Mouse (Mus musculus) thymus, postnatal 10 days (tissue): ENCODE results near the gene Mrtfa.
"Not testable (repeated sequence)": the region's sequence is repeated elsewhere in the genome, so short reads cannot be mapped to it uniquely, and the experiment has no call there.

Experiments used
- DNase-seq, 2 experiments: peaks; one replicate each; pipeline ENCODE4 v3.0.0; 2021; ENCODE audit warnings: low spot score in 2 of 2

The Mrtfa gene

DNA sequence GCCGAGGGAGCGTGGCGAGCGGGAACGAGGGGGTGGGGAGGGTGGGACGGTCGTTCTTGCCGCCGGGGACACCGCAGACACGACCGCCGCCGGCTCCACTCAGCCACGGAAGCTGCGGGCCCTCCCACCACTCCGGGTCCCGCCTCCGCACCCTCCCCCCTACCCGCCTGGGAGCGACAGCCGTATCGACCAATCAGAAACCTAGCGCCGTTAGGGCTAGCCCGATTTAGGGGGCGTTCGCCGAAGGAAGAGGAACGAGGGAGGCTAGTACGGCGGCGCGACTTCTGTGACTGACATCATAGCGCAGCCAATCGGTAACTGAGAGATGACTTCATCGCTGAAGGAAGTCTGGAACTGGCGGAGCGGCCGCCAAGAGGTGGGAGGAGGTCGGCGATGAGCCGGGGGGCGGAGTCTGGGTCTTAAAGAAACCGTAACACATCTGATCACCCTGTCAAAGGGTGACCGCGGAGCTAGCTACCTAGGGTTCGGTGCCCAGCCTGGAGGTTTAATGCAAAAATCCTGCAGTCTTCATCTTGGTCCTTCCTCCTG is at the start of gene Mrtfa:
Gene Mrtfa, minus strand, starts transcription at position 128 of the 549 bp plus-strand sequence.
- peak; percentile 99 to 100 for DNase-seq

DNA sequence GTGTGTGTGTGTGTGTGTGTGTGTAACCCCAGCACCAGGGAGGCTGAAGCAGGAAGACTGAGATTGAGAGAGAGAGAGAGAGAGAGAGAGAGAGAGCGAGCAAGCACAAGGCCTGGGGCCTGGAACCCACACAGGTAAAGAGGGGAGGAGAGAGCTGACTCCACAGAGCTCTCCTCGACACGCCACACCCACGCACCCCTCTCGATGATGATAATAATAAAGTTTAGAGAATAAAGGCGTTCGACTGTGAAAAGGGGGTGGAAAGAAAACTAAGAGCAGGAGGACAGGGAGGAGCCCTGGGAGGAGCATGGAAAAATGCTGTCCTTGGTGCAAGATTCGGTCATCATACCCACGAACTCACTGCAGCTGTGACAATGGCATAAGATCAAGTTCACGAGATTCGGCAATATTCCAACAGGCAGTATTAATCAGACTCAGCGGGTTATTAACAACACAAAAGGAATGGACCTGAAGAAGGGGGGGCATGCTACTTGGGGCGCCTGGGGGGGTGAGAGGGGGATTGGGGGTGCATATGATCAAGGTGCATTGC is 49.3 kb upstream of the Mrtfa start:
- DNase-seq: no peak

- no peak for DNase-seq
These were observed 48.7 kb upstream of the Mrtfa start for GRCm38 (mm10) chr15:81239261-81239660.

DNA sequence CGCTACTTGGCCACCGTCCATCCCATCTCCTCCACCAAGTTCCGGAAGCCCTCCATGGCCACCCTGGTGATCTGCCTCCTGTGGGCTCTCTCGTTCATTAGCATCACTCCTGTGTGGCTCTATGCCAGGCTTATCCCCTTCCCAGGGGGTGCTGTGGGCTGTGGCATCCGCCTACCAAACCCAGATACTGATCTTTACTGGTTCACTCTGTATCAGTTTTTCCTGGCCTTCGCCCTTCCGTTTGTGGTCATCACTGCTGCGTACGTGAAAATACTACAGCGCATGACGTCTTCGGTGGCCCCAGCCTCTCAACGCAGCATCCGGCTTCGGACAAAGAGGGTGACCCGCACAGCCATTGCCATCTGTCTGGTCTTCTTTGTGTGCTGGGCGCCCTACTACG is 46.9 kb upstream of the Mrtfa start:
- no peak for DNase-seq

DNA sequence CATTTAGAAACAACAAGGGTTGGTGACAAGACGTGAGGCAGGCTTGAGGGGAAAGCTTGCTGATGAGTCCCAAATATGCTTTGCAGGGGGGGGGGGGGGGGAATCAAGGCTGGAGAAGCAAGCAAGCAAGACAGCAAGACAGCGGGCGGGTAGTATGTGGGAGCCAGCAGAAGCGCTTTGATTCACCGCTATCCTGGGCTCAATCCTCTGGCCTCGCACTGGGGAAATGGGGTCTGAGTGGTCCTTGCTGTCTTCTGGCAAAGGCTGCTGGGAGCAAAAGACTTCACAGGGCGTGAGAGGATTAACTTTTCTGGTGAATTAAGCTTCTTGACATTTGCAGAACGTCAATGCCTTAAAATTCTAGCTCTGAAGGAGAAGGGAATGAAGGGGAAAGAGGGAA is 45.5 kb upstream of the Mrtfa start:
- DNase-seq: no peak

GRCm38 (mm10) chr15:81235086-81235920 is 44.7 kb upstream of the Mrtfa start, which contains the start of gene Mchr1:
Gene Mchr1 (plus strand): TSS chr15:81235499.
- no peak for DNase-seq

DNA sequence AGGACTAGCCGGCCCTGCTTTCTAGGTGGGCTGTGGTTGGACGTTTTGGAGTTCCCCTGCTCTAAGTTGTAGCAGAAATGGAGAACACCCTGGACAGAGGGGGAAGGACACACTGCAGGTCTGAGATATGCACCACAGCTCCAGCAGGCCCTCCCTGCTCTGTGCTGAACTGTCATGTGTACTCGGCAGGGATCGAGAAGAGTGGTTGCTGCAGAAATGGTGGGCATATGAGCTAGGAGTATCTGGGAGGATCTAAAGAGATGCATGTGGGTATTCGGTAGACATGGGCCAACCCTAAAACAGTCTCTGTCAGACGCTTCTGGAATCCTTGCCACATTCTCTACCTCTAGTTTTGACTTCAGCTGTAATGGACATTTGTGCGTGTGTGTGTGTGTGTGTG is 40.8 kb upstream of the Mrtfa start:
- no peak for DNase-seq

DNA sequence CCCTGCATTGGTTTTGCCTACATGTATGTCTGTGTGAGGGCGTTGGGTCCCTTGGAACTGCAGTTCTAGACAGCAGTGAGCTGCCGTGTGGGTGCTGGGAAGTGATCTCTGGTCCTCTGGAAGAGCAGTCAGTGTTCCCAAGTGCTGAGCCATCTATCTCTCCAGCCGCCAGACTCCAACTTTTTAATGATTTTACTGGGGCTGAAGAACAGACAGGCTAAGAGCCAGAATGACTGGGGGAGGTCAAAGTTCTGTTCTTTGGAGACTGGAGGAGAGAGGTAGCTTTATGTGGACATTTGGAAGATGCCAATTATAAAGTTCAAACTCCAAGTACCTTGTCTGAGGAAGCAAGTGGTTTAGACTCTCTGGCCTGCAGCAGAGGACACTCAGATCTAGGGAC is 39.2 kb upstream of the Mrtfa start:
- no peak for DNase-seq

DNA sequence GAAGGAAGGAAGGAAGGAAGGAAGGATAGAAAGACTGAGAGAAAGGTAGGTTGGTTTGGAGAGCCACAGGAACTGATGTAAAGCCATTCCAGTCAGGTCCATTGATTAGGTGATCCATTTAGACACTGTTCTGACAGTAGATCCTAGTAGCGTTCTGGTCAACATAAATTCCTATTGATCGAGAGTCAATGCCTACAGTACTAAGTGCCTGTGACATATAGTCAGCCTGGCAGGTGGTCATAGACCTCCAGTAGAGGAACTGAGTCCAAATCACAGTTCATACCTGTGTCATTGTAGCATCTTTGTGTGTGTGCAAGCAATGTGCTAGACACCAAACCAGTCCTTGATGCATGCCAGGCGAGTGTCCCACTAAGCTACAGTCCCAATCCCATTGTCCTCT is 37.7 kb upstream of the Mrtfa start:
- DNase-seq: no peak

- no peak for DNase-seq
These were observed 36.7 kb upstream of the Mrtfa start for GRCm38 (mm10) chr15:81227275-81227674.

- no peak for DNase-seq
These were observed 36.2 kb upstream of the Mrtfa start for GRCm38 (mm10) chr15:81226796-81227195.

GRCm38 (mm10) chr15:81225732-81226131 is 35.2 kb upstream of the Mrtfa start:
- no peak for DNase-seq

GRCm38 (mm10) chr15:81225016-81225415 is 34.5 kb upstream of the Mrtfa start:
- DNase-seq: no peak

DNA sequence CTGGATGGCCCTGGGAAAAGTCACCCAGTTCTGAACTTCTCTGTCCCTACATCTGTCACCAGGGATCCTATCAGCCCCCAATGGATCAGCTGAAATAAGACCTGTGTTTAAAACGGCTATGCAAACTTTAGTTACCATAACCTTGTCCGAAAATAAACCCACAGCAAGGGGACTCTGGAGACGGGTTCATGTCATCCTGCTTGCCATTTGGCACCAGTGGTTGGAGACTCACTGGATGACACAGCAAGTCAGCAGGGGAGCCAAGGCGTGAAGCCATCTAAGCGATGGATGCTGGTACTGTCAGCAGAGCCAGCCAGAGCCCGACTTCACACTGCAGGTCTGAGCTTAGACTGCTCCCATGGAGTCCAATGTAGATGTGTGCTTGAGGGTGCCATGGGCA is 30.9 kb upstream of the Mrtfa start:
- no peak for DNase-seq

DNA sequence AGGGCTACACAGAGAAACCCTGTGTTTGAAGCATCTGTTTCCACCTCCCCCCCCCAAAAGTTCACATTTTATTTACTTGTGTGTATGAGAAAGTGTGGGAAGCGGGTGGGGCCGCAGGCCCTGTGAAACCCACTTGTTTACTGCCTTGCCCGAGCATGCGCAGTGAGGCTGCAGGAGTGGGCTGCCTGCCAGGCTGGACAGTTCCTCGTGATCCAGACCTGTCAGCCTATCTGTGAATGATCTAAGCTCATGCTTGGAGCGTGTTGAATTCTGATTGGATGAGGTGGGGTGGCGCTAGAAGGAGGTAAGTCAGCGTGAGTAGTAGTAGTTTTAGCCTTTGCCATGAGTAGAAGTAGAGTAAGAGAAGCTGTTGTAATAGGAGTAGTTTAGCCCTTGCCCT is 29.5 kb upstream of the Mrtfa start:
- not testable (repeated sequence) for DNase-seq

- DNase-seq: no peak
These were observed 28.5 kb upstream of the Mrtfa start for GRCm38 (mm10) chr15:81219054-81219453.

DNA sequence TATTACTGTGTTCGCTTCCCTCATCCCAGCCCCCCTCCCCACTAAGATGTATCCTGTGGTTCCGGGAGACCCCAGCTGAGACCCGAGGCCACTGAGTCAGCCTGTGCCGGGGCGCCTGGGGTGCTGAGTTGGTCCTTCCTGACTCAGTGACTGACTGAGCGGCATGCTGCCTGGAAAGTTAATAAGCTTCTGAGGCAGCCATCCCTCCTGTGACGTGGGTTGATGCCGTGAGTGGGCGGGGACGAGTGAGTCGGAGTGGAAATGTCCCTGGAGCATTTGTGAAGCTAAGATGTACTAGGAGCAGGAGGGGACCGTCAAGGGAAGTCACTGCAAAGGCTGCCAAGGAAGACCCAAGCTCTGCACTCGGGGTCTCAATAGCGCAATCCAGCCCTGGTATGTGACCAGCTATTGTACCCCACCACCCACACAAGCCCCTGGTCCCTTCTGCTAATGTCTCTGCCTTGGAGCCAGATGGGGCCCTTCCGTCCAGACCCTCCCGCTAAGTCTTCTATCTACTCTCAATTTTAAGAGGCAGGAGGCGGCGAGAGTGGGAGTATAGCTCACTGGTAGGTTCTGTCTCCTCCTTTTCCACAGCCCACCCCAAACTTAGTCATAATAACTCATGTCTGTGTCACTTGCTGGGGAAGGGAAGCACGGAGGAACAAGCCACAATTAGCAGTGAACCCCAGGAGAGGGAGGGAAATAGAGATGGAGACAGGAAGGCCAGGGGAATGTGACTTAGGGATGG is 26.5 kb upstream of the Mrtfa start:
- no peak for DNase-seq

DNA sequence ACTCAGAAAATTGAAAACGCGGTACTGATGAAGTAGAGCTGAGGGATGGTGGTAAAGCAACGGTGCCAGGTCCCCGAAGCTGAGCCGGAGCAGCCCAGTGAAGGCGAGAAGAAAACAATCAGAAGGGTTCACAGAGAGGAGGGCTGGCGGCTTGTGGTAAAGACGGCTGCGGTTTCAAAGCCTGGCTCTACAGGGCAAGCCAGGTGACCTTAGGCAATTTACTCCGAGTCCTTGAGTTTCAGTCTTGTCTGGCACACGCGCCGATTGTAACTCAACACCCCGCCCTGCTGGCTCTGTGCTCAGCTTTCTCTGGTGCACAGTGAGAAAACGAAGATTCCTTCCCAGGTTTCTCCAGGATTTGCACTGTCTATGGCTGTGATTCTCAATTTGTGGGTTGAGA is 22.4 kb upstream of the Mrtfa start:
- no peak for DNase-seq

DNA sequence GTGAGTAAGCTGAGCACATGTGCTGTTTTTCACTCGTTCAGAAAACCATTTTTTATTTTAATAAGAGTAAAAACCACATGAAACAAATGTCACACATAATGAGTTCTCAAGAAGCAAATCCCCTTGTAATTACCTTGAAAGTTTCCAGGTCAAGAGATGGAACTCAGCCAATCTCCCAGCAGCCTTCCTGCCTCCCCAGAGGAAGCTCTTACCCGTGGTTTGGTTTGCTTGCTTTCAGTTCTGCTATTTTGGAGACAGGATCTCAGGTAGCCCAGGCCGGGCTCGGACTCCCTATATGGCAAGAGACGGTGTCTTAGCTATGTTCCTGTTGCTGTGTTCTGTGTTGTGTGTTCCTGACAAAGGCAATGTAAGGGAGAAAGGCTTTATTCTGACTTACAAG is 19.9 kb upstream of the Mrtfa start:
- DNase-seq: no peak

DNA sequence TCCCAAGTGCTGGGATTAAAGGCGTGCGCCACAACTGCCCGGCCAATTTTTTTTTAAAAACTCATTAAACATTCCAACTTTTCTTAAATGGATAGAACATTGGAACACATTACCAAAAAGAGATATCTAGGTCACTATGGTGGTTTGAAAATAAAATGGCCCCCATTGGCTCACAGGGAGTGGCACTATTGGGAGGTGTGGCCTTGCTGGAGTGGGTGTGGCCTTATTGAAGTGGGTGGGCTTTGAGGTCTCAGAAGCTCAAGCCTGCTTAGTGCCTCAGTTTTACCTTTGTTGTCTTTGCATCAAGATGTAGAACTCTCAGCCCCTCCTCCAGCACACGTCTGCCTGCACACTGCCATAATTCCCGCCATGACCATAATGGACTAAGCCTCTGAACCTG is 11.9 kb upstream of the Mrtfa start:
- no peak for DNase-seq

DNA sequence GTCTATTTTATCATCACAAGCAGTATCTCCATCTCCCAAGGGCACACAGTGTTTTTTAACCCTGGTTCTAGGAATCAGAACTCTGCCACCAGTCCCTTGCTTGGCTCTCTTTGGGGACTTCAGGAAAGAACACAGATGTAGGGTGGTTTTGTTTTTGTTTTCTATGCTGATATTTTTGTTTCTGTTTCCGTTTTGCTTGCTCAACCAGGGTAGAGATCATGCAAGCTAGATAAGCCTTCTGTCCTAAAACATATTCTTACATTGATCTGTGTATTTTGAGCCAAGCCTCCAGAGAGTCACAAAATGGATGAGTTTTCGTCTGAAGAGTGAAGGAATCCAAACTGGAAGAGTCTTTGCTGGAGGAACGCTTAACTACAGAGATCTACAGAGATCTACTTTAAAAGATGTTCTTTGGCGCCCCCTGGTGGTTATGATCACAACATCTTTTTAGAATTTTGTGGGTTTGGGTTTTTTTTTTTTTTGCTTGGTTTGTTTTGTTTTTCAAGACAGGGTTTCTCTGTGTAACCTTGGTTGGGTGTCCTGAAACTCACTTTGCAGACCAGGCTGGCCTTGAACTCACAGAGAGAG is 8.9 kb upstream of the Mrtfa start:
- DNase-seq: peak; percentile 36 to 79

DNA sequence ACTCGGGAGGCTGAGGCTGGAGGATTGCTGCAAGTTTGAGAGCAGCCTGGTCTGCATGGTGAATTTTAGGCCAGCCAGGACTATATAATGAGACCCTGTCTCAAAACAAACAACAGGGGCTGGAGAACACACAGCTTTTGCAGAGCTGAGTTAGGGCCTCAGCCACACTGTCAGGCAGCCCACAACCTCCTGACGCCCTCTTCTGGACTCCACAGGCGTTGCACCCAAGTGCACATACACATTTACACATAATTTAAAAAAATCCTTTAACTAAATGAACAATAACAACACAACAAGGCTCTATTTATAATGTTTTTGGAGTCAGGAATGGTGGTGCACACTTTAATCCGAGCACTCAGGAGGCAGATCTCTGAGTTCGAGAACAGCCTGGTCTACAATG is 7.9 kb upstream of the Mrtfa start:
- no peak for DNase-seq
